Mouse (Mus musculus): ENCODE measurements at regions not wholly inside any gene's neighbourhood (a gene's known extent, or its start where the extent isn't known, plus 50 kb on each side); places are given as distances from the start of the nearest gene placed in this dataset.
A peak's percentile ranks its signal among the peaks of the same experiment; 100 is the strongest.

DNA sequence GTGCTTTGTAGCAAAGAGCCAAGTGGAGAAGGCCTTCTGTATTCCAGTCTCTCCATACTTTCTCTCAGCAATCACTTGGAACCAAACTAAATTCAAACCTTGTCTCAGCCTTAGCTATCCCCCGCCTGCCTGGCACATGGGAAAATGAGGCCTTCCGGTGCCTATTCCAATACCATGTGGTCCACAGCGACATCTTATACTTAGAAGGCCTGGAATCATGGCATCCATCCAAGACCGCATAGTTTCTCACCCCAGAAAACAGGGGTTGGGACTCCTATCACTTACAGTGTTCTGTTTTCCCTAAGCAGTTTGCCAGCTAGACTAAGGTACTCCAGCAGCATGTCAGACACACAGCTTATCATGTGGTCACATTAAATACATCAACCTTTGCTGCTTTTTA, 1595.4 kb downstream of the Cntnap5b start:
- peak; percentile 5 for DNase-seq (ENCODE audit: low read depth)

DNA sequence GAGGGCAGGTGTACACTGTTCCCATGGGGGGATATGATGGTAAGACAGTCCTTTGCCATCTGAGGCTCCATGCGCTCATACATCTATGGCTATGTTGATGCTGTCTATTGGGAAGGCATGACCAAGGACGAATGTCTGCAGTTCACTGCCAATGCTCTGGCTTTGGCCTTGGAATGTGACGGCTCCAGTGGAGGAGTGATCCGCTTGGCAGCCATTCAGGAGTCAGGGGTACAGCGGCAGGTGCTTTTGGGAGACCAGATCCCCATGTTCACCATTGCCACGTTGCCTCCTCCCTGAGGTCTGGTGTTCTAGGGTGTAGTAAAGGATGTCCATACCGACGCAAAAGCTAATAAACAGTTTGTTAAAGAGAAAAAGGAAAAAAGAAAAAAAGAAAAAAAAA, 1613.7 kb downstream of the Cntnap5b start:
- no peak for DNase-seq (ENCODE audit: low read depth)

All from NIH3T3 (cell line).